Mouse (Mus musculus) lung, adult 2 months (tissue): ENCODE results near the gene Hcrt.

Source experiments
- CTCF ChIP-seq: fragments of 200-500 bp; IDR thresholded peaks from 2 replicates; pipeline ENCODE4 v1.5.1; 2011; ENCODE audit warnings: mild to moderate bottlenecking, low read length, control low read depth; ENCODE audit not compliant: insufficient read depth
- POLR2A ChIP-seq: fragments of 200-500 bp; IDR thresholded peaks from 2 replicates; pipeline ENCODE4 v1.6.1; 2011; ENCODE audit warnings: low read depth, mild to moderate bottlenecking, control low read depth, low read length, borderline replicate concordance; ENCODE audit errors: extremely low read depth

DNA sequence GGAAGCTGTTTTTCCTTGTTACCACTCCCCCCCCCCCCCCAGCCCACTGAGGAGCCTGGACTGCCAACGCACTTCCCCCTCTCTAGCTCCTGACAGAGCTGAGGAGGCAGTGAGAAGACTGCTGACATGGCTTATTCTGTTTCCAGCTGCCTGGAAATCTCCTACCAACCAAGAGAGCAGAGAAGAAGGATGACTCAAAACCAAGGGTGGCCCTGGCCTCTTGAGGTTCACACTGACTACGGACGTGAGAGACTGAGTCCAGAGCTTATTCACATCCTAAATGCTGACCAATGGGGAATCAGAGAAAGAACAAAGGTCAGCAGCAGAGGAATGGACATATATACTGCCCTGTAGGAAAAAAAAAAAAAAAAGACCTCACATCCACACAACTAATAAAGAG lies 43.4 kb downstream of the Hcrt start:
- TF ChIP-seq POLR2A (no peak), CTCF (no peak)
